Mouse (Mus musculus) ZHBTc4 (cell line): ENCODE results near the gene Itfg1.
A peak's percentile ranks its signal among the peaks of the same experiment; 100 is the strongest.

Experiments used
- DNase-seq: peaks from one replicate; pipeline ENCODE4 v3.0.0-alpha.2; 2011; ENCODE audit warnings: low read depth, low spot score

The Itfg1 gene

DNA sequence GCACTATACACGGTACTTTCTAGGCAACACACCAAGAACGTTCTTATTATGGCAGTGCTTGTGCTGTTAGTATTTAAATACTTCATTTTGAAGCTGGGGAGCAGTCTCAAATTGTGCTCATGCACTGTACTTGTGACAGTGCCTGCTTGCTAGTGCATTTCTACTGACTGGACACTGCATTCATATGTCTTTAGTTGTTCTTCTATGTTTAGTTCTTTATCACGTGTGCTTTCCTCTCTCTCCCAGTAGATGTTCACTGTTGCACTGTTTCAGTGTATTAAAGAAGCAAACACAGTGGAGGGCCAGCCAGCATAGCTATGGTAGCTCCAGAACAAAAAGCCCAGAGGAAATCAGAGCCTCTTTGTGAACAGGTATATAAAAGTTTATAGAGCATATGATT, 110.2 kb downstream of the Itfg1 start:
- DNase-seq: no peak

GRCm38 (mm10) chr8:85717271-85717670, 123.5 kb downstream of the Itfg1 start:
- DNase-seq: no peak

- no peak for DNase-seq
These were observed 124.0 kb downstream of the Itfg1 start for GRCm38 (mm10) chr8:85716696-85717095.

DNA sequence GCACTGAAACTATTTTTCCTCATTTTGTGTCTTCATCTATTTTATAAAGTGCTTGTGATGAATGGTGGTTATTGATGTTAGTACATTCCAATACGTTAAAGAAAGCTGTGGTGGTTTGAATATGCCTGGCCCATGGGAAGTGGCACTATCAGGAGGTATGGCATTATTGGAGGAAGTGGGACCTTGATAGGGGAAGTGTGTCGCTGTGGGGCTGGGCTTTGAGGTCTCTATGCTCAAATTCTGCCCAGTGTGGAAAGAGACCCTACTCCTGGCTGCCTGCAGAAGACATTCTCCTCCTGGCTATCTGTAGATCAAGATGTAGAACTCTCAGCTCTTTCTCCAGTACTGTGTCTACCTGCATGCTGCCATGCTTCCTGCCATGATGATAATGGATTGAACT, 133.7 kb downstream of the Itfg1 start:
- no peak for DNase-seq

- DNase-seq: peak; percentile 77
These were observed 139.9 kb downstream of the Itfg1 start, which contains the start of gene Neto2 for GRCm38 (mm10) chr8:85700751-85701351. TSS of gene Neto2 (minus strand) at chr8:85700924.

DNA sequence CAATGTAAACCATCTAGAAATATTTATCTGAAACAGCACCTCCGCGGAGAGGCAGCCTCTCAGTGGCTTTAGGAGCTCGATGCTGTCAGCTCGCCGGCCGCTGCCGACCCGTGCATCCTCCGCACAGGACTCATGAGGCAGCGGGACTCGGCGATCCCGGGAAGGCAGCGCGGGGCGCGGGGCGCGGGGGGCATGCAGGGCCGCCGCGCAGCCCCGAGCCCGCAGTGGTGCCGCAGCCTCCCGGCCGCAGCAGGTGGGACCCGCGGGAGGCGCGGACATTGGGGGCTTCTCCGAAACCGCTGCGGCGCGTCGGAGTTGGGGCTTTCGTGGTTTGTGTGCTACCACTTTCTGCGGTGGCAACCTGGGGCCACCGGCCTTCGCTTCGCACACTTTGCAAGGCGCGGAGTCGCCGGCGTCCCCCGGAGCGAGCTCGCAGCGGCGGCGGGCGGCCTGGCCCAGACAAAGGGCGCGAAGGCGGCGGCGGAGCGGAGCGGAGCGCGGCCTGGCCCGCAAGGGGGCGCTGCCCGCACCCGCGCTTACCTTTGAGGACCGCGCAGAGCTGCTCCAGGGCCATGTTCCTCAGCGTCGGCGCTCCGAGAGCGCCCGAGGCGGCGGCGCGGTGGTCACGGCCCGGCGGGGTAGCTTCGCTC, 140.5 kb downstream of the Itfg1 start:
- peak; percentile 84 for DNase-seq

DNA sequence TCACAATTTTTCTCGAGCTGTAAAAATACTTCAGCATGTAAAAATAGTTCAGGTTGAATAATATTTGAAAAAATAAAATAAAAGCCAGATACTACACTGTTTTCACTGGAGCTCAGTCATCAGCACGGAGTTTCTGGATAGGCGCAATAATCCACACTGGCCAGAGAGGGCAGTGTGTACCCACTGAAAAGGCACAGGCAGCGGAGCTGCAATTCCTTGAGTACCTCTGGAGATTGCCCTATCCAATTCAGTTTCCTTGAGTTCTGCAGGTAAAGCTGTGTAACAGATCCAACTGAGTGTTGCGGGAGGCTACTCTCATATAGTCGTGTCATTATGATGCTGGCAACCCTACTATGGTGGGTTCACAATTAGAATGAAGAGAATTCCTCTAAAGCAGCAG, 141.7 kb downstream of the Itfg1 start:
- peak; percentile 88 for DNase-seq
